Mouse (Mus musculus) adipocyte (in vitro differentiated cells): ENCODE data around the gene Ube2l3.
"Not testable (repeated sequence)": the region's sequence is repeated elsewhere in the genome, so short reads cannot be mapped to it uniquely, and the experiment has no call there.

Experiments used
- DNase-seq: peaks from one replicate; pipeline ENCODE4 v3.0.0-alpha.2; 2016; ENCODE audit warnings: low spot score

The Ube2l3 gene

DNA sequence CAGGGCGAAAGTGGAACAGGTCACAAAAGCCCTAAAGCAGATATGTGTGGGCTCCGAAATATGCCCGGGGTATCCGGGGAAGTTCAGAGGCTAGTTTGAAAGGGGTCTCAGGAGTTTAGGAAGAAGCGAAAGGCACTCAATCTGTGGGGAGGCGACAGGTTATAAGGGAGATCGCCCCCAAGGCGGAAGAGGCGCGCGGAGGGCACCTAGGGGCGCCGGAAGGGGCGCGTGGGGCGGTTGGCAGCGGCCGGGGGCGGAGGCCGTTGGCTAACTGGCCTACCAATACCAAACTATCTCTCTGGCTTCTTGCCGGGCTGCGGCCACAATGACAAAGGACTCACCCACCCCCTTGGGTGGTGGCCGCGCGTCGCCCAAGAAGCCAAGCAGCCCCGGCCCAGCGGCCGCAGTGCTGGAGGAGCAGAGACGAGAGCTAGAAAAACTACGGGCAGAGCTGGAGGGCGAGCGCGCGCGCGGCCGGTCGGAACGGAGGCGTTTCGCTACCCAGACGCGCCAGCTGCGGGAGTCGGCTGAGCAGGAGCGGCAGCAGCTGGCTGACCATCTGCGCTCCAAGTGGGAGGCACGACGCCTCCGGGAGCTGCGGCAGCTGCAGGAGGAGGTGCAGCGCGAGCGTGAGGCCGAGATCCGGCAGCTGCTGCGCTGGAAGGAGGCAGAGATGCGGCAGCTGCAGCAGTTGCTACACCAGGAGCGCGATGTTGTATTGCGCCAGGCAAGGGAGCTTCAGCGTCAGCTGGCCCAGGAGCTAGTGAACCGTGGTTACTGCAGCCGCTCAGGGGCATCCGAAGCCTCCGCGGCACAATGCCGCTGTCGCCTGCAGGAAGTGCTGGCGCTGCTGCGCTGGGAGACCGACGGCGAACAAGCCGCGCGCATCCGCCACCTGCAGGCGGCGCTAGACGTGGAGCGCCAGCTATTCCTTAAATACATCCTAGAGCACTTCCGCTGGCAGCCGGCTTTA is 6.2 kb upstream of the Ube2l3 start, which contains the start of gene Rimbp3:
Rimbp3 (plus strand) TSS at position 215 of the 973 bp plus-strand sequence.
- DNase-seq: peak; percentile 56

DNA sequence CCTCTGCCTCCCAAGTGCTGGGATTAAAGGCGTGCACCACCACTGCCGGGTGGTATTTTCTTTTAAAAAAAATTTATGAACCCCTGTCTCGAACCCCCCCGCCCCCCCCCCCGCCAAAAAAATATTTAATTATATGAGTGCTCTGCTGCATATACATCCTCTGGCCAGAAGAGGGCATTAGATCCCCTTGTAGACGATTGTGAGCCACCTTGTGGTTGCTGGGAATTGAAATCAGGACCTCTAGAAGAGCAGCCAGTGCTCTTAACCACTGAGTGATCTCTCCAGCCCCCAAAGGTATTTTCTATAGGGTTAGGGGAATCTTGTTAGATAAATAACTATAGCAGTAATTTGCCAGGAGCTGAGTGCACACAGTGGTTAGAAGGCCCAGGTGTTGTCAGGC is 2.5 kb upstream of the Ube2l3 start:
- peak; percentile 60 for DNase-seq

DNA sequence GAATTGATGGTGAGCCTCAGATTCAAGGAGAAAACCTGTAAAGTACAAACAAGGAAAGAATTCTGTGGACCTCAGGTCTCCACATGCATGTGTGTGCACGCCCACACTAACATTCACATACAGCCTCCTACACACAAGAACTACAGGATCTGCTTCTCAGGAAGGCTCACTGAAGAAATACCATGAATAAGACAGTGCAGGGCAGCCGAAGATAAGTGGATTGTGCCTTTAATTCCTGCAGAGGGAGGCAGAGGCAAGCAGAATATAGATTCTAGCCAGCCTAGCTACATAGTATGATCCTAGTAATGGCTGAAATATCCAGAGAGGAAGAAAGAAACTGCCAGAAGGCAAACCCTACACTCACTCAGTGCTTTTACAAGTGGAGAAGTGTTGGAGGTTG is 472 bp downstream of the Ube2l3 start:
- DNase-seq: peak; percentile 80

DNA sequence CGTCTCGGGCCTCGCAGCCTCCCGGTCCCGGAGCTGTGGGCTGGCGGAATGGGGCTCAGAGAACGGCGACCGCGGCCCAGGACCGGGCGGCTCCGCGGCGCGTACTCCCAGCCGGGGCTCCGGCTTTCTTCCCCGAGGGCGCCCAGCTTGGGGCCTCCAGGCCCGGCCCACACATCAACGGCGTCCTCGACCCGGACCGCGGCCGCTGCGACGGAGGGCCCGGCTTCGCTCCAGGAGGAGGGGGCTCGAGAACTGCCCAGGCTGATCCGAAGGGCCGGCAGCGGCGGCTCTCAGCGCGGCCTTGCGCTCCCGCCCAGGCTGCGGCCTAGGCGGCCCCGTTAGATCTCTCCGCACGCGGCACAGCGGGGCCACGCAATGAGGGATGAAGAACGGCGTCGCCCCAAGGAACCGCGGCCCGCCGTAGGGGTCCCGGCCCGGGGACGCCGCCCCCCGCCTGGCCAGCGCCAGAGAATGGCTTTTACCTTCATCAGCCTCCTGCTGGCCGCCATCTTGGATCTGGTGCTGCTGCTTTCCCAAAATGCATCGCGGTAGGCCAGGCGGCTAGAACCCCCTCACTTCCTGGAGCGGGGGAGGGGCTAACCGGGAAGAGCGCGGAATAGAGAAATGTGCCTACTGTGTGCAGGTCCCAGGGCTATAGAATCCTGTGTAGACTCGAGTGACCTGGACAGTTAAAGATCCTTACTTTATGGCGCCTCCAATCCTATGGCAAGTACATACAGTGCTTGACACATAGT is 1.3 kb downstream of the Ube2l3 start:
- peak; percentile 90 for DNase-seq

DNA sequence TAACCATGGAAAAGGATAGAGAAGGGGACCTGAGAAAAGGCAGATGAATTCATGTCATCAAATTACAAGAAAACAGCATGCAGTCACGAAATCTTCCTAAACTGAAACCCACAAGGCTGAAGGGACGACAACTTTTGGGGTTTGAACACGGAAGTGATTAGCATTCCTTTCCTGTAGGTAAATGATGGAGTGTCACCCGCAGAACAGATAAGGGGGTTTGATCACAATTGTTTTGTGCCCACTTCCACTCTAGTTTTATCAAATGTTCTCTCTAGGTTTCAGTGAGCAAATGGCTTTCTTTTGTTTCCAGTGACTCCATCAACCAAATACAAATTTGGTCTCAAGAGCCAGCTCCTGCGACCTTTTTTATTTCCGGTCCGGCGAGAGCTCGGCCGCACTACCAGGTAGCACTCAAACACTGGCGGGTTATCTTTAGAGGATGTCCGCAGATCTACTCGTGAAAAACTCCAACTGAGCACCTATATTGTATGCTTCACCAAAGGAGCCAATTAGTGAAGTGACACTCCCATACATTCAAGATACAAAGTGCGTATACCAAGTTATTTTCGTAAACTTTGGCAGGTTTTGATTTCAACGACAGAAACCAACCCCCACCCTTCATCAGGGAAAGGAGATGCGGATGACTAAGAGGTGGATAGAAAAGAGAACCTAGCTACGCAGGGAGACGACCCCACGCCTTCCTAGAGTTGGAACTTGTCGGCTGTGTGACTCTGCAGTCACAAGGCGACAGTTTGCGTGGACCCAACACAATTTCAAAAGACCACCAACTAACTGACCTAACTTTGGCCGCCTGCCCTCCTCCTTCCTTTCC is 2.1 kb downstream of the Ube2l3 start:
- peak; percentile 42 for DNase-seq

DNA sequence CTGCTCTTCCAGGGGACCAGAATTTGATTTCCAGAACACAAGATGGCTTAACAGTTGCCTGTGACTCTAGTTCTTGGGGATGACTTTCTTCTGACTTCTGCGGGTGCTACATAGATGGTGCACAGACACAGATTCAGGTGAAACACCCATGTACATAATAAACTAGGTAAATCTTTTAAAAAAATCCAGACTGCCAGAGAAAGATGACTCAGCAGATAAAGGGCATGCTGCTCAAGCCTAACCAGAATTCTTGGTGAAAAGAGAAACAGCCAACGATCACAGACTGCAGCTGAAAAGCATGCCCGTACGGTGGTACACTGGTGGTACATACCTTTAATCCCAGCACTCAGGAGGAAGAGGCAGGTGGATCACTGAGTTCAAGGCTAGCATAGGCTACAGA is 8.6 kb downstream of the Ube2l3 start:
- no peak for DNase-seq

DNA sequence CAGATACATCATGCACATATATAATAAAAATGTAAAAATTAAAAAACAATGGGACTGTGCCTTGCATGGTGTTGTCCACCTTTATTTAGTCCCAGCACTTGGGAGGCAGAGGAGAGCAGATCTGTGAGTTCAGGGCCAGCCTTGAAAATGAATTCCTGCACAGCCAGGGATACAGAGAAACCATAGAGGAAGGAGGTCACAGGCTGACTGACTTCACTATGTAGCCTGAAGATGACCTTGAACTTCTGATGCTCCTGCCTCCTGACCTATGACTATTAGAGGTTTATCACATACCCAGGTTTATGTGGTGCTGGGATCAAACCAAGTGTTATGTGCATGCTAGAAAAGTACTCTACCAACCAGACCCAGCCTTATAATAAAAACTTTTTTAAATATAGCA is 17.0 kb downstream of the Ube2l3 start:
- DNase-seq: no peak

DNA sequence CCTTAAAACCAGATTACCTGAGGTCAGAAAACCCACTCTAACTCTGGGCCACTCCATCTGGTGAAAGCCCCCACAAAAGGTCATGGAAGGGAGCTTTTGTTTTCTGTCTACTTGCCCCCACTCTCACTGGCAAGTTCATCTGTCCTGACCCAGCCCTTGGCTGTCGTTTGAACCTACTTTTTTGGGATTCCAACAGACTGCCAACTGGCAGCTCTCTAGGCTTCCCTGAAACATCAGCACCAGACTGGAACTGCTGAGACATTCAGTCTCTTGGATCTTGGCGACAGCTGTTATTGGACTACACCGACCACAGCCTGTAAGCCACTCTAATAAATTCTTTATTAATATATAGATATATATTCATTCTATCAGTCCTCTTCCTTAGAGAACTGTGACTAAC is 19.4 kb downstream of the Ube2l3 start:
- DNase-seq: no peak

DNA sequence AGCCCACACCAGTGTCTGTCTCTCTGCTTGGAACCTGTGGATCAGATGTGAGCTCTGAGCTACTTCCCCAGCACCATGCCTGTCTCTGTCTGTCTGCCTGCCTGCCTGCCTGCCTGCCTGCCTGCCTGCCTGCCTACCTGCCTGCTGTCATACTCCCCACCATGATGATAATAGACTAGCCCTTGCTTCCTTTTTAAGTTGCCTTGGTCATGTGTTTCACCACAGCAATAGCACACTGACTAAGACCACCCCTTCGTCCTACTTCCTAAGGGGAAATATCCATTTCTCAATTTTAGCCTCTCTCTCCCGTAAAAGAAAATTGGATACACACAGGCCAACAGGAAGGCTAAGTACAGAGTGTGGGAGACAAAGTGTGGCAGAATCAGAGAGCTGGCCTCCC is 20.3 kb downstream of the Ube2l3 start:
- DNase-seq: no peak

DNA sequence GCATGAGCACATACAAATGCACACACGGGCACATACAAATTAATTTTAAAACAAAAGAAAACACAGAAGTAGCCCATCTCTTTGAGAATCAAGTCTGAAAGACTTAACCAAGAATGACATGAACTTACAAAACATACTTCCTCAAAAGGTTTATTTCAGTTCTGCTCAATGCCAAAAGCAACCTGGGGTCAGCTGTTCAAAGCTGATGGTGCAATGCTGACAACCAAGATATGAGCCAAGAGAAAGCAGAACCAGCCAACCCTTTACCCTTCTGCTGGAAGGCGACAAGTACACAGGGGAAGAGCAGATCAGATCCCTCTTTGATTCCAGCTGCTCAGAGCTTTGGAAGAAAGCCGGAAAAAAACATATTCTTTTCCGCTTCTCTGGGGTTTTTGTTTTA is 21.1 kb downstream of the Ube2l3 start:
- DNase-seq: peak; percentile 56

DNA sequence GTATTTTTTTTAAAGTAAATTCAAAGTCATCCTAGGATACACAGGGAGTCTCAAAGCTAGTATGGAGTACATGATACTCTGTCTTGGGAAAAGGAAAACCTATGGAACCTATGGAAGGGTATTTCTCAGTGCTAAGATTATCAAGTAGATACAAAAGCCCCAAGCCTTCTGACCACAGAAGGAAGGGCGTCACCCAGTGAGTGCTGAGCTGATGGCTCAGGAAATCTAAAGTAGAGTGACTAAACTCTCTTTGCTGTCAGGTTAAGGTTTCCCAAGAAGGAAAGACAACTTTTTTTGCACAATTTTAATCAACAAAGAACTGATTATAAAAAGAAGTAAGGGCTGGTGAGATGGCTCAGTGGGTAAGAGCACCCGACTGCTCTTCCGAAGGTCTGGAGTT is 22.7 kb downstream of the Ube2l3 start:
- DNase-seq: no peak

DNA sequence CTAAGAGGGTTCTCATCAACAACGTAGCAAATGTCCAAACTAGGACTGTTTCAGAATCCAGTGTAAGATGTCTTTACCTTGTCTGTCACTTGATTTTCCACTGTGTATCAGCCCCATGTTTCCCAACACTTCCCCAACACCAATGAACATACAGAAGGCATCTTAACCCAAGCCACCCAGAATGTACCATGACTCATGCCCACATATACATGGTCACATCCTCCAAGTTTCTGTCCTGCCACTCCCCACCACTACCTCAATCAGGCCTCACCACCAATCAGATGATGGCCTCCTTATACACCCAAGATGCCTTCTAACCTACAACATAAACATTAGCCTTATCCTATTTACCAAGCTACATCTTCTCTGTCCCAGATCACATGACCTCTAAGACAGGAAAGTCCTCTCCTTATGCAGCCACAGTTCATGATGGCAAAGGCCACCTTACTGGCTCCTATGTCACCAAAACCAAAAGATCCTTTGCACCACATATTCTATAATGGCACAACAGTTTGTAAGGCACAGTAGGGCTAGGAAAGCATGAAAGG is 24.8 kb downstream of the Ube2l3 start:
- no peak for DNase-seq

DNA sequence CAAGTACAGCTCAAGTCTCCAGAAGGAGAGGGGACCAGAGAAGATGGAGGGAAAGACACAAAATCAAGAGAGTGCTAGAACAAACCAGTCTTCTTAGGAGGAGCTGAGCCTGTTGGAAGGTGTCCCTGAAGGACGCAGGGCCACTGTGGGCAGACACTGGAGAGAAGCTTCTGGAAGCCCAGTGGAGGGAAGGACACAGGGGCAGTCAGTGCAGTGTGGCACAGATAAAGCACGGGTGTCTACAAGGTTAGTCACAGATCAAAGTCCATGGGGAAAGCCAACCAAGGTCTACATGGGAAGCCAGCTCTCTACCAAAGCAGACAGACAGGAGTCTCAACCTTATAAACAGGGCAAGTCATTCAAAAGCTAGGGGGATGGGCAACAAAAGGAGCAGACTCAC is 26.7 kb downstream of the Ube2l3 start:
- DNase-seq: no peak

DNA sequence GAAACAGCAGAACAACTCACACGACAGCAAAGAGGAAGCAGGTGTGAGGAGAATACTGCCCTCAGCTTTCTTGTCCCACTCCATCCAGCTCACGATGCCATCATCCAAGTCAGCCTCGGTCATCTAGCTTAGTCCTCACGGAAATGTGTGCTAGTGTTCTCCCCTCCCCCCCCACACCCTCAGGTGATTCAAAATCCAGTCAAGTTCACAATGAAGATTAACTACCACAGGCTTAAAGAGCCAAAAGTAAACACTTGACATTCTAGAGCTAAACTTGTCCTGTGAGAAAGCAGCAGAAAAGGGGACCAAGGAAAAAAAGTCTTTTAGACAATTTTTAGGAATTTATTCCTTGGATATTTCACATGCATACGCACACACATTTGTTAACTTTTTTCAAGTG is 34.4 kb downstream of the Ube2l3 start:
- no peak for DNase-seq

DNA sequence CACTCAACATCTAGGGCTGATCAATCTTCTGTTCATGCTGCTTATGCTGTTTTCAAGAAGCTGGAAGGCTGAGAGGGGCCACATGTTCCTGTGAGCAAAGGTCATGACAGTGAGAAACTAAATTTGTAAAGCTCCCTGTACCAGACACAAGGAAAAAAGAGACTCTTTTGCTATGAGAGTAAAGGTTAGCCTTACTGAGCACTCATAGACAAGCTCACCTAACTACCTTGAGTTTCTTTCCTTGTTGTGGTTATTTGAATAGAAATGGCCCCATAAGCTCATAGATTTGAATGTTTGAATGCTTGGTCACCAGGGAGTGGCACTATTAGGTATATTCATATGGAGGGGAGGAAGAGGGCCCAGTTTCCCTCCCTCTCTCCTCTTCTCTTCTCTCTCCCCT is 35.3 kb downstream of the Ube2l3 start:
- DNase-seq: no peak

DNA sequence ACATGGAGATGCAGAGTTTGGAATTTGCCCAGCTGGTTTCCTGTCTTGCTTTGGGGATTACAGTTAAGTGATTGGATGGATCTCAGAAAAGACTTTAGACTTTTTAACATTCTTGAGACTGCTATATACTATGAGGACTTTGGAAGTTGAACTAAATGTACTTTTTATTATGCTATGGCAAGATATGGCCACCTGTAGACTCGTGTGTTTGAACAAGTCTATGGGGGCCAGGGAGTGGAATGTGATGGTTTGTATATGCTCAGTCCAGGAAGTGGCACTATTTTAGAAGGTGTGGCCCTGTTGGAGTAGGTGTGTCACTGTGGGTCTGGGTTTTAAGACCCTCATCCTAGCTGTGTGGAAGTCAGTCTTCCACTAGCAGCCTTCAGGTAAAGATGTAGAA is 37.0 kb downstream of the Ube2l3 start:
- not testable (repeated sequence) for DNase-seq

DNA sequence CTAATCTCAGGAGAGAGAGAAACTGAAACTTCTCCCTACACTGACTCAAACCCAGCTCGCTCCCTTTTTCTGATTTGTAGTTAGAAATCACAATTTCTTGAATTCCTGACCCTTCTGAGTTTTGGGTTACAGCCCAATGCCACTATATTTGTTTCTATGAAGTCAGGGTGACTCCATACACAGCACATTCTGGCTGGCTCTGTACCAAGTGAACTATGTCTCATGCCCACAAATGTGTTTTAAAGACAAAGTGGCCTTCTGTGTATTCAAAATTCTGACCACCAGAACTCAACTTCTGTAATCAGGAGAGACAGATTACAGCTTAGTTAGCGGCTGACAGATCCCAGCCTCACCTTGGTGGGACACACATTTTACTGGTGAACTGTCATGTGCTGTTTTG is 48.1 kb downstream of the Ube2l3 start:
- no peak for DNase-seq

DNA sequence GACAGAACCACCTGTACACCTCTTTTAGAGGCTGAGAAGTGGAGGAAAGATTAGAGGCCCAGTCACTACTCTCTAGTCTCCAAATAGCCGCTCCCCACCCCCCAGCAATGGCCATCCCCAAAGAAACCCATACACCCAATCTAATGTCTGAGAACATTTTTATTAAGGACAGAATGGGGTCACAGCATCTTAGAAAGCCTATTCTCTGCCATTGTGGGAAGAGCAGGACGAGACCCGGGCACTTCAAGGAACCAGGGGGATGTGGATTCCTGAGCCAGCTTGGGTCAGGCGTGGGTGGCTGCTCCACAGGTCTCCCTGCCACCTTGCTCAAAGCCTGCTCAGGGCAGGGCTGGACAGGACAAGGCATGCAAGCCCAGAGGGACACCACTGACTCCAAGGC is 50.6 kb downstream of the Ube2l3 start:
- no peak for DNase-seq

DNA sequence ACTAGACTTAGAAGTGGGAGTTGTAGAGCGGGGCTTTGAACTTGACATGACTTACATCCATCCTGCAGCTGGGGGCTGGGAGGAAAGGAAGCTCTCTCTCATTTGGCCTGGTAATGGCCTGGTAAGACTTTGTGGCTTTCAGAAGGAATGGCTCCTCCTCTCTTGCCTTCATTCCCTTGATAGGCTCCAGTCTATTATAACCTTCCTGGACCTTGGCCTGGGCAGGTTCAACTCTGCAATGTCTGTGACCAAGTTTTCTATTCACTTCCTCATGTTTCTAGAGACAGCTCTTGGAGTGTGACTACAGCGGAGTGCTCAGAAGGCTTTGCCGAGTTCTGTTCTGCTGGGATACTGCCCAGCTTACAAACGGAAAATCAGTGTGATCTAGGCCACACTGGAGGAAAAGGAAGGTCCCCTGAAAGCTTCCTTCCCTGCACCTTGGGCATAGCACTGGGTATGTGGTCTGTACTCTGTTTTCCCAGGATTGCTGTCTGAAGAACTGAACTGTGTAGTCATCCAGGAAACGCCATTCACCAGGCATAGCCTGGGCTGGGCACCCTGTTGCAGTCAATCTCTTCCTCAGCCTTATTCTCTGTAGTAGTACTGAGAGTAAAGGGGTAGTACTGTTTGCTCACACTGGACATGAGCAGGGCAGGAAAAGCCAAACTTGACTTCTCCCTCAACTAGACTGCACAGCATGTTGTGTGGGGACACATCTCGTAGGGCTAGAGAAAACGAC is 51.8 kb downstream of the Ube2l3 start:
- DNase-seq: no peak

DNA sequence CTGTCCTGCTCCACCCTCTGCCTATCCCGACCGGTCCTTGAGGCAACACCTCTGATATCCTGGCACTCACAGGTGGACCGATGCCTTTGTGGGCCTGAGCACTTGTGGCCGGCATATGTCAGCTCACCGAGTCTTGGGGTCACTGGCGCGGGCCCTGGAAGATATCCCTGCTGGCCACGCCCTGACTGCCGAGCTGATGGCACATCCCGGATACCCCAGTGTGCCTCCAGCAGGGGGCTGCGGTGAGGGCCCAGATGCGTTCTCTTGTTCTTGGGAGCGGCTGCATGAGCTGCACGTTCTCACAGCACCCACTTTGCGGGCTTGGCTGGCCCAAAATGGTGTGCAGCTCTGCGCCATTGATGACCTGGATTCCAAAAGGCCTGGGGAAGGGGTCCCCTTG is 54.4 kb downstream of the Ube2l3 start:
- DNase-seq: no peak

DNA sequence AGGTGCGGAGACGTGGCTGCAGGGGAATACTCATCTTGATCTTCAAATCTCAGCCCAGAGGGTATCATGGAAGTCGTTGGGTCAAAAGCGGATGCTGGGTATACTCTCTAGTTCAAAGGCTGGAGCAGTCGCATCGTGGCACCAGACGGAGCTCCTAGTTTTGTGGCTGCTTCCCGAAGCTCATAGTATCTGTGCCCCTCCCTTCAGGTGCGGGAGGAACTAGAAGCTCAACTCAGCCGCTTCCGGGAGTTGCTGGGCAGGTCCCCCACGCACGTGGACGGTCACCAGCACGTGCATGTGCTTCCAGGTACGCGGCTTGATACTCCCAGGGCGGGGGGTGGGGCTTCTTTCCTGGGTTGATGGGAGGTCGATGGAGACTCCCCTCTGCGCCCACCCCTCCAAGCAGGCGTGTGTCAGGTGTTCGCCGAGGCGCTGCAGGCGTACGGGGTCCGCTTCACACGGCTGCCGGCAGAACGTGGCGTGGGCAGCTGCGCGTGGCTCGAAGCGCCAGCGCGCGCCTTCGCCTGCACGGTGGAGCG is 55.0 kb downstream of the Ube2l3 start:
- no peak for DNase-seq
